Mouse (Mus musculus) neural tube, embryonic 11.5 days (tissue): ENCODE measurements around the gene Nbeal2. TPM values are rescaled to one million over a fixed set of nuclear protein-coding genes. Genes with fewer than 3 reads are reported as not detected.

Source experiments
- ATAC-seq: fragments of 200-750 bp; cut with Nextera tagmentation; 2 replicates; pipeline ENCODE4 v1.8.0; 2017; ENCODE audit warnings: moderate number of reproducible peaks, mild to moderate bottlenecking, moderate TSS enrichment, moderate library complexity; ENCODE audit not compliant: insufficient read depth, low FRiP score, low TSS enrichment
- DNase-seq: peaks from one replicate; pipeline ENCODE4 v3.0.0-alpha.2; 2015; ENCODE audit warnings: low spot score
- H3K27ac ChIP-seq: fragments of 300-500 bp; sonication (generic); 2 replicates; pipeline ENCODE4 v1.5.1; 2014; ENCODE audit warnings: low read depth, mild to moderate bottlenecking, low read length
- H3K27me3 ChIP-seq: fragments of 300-500 bp; sonication (generic); 2 replicates; pipeline ENCODE4 v1.6.1; 2014; ENCODE audit warnings: mild to moderate bottlenecking, low read length, mixed read lengths; ENCODE audit not compliant: control insufficient read depth, insufficient read depth
- H3K36me3 ChIP-seq: fragments of 300-500 bp; sonication (generic); 2 replicates; pipeline ENCODE4 v1.6.1; 2014; ENCODE audit warnings: mild to moderate bottlenecking, low read length, moderate library complexity, mixed read lengths; ENCODE audit not compliant: control insufficient read depth, insufficient read depth
- H3K4me1 ChIP-seq: fragments of 300-500 bp; sonication (generic); 2 replicates; pipeline ENCODE4 v1.6.1; 2014; ENCODE audit warnings: low read length, mixed read lengths; ENCODE audit not compliant: control insufficient read depth, insufficient read depth
- H3K4me2 ChIP-seq: fragments of 300-500 bp; sonication (generic); 2 replicates; pipeline ENCODE4 v1.6.1; 2014; ENCODE audit warnings: low read depth, mild to moderate bottlenecking, moderate library complexity
- H3K4me3 ChIP-seq: fragments of 300-500 bp; sonication (generic); 2 replicates; pipeline ENCODE4 v1.5.1; 2014; ENCODE audit warnings: low read depth, low read length
- H3K9ac ChIP-seq: fragments of 300-500 bp; sonication (generic); 2 replicates; pipeline ENCODE4 v1.6.1; 2014; ENCODE audit warnings: mild to moderate bottlenecking, low read length
- H3K9me3 ChIP-seq: fragments of 300-500 bp; sonication (generic); 2 replicates; pipeline ENCODE4 v1.6.1; 2016; ENCODE audit warnings: low read length; ENCODE audit not compliant: control insufficient read depth
- WGBS: fragments of 180-500 bp; shearing (Covaris S2); extraction: QIAGEN DNeasy Blood & Tissue Kit; methylation state at CpG from one replicate; pipeline ENCODE4 v1.1.7; 2014; 5-methylcytosine and 5-hydroxymethylcytosine counted together
- polyA plus RNA-seq: library from polyadenylated mRNA; unstranded; fragments of >200 nt; fragmentation: Nextera tagmentation; extraction: Ambion mirVana; gene quantifications from 2 replicates; pipeline ENCODE4 v1.2.1, GENCODE M21; 2014

Gene Nbeal2
- polyA plus RNA-seq, 1 experiment from 2014 or later = 1.1 TPM

DNA sequence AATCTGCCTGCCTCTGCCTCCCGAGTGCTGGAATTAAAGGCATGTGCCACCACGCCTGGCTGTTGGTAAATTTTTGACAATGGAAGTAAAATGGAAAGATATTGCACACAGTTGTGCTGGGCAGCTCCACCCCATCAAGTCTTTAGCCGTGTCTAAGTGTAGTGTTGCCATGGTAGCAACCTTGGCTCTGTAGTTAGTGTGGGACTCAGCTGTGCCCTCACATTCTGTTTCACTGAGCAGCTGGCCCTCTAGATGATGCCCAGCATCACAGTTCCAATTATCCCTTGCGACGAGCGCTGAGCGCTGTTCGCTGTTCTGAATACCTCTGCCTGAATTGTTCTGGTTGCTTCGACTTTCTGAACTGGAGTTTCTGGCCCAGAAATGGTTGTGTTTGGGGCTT is 27.9 kb upstream of the Nbeal2 start:
- ATAC-seq (peak; percentile 71), DNase-seq (peak; percentile 39)
- Histone ChIP-seq H3K36me3 (no peaks in the 10 kb centered on the region), H3K27ac (peak overlapping the region; percentile 54), H3K9ac (no peak overlapping the region), H3K4me1 (peaks cover 6% of the 10 kb centered on the region; the same call in 1 of the 2 replicates), H3K4me3 (no peak overlapping the region), H3K4me2 (no peak overlapping the region), H3K27me3 (no peaks in the 10 kb centered on the region), H3K9me3 (no peaks in the 10 kb centered on the region)
- 59% methylated on average over 9 of the region's 9 CpGs for WGBS

DNA sequence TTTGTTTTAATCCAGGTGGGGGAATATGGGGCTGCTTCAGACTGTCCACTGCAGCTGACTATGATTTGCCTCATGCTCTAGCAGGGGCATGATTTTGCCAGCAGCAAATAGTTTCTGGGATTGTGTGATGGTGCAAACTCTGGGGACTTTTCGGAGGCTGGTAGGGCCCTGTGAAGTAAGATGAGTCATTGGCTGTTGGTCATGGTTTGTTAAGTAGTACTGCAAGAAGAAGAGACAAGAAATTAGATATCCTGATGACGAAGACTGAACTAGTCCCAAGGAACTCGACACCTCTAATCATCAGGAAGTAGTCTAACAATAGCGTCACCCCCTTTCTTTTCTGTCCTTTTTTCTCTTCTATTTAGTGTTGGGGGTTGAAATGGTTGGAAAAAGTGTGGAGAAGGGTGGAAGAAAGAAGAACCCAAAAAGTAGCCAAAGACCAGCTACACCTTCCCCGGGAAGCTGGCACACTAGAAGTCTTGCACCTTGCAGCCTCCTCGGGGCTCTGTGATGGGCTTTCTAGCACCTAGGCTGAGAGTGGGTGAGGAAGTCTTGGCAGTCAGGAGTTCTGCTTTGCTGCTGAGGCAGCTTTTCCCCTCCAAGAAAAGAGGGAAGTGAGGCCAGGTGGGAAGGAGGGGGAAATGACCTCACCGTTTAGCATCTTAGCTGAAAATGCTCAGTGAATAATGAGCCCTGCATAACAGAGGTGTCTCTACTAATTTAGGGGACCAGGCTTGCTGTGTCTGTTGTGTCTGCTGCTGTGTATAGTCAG is 27.0 kb upstream of the Nbeal2 start:
- H3K9ac ChIP-seq = no peak overlapping the region
- no peak overlapping the region for H3K4me3 ChIP-seq
- no peak overlapping the region for H3K4me2 ChIP-seq
- no peaks in the 10 kb centered on the region for H3K9me3 ChIP-seq
- 0 out of 2 replicates have a peak overlapping the region, but pooled peaks have one; percentile 10 for H3K27ac ChIP-seq
- ATAC-seq (no peak), DNase-seq (no peak)
- no peaks in the 10 kb centered on the region for H3K36me3 ChIP-seq
- 81% methylated on average over 7 of the region's 7 CpGs for WGBS
- H3K27me3 ChIP-seq = no peaks in the 10 kb centered on the region
- peaks cover 6% of the 10 kb centered on the region; the same call in 1 of the 2 replicates for H3K4me1 ChIP-seq

DNA sequence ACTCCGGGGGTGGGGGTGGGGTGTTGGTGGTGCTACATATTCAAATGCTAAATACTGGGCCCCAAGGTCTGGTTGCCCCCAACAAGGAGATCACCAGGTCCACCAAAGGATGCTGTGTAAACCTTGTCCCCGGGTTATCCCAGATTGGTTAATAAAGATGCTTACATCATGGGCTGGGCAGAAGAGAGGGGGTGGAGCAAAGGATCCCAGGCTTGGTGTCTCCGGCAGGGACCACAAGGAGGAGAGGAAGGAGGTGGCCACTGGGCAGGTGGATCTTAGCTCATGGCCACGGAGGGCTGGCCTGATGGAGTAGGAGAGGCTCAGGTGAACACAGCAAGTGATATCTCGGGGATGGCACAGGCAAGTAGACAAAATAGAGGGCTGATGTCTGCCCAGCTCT is 24.9 kb upstream of the Nbeal2 start:
- no peak overlapping the region for H3K27ac ChIP-seq

DNA sequence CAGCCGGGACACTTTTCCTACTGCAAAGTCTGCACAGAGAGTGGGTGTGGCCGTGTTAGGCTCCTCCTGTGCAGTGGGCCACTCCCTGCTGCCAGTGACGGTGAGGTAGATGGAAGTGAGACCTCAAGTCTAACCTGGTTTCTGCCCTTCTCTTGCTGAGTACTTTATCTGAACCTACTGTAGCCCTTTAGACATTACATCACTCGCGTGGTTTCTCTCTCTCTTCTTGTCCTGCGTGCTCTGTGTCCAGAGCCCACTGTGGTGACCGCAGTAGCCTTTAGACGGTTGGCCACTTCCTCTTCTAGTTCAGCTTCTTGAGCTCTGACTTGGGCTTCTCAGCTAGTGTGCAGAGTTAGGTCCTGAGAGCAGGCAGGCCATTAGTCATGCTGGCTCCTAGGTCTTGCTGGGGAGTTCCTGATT is 22.5 kb upstream of the Nbeal2 start:
- Histone ChIP-seq H3K9ac (no peak overlapping the region), H3K4me2 (no peak overlapping the region), H3K9me3 (no peaks in the 10 kb centered on the region), H3K4me1 (no peaks in the 10 kb centered on the region; the same call in 1 of the 2 replicates), H3K36me3 (no peaks in the 10 kb centered on the region), H3K27ac (no peak overlapping the region), H3K27me3 (no peaks in the 10 kb centered on the region), H3K4me3 (no peak overlapping the region)
- WGBS = 88% methylated on average over 8 of the region's 8 CpGs
- no peak for DNase-seq
- ATAC-seq = no peak

More for the DNA sequence above, 24.9 kb upstream of the Nbeal2 start:
- no peak for DNase-seq
- Histone ChIP-seq H3K9ac (no peak overlapping the region), H3K4me3 (no peak overlapping the region), H3K4me2 (no peak overlapping the region), H3K36me3 (no peaks in the 10 kb centered on the region), H3K27me3 (no peaks in the 10 kb centered on the region), H3K9me3 (no peaks in the 10 kb centered on the region), H3K4me1 (peaks cover 6% of the 10 kb centered on the region; the same call in 1 of the 2 replicates)
- 68% methylated on average over 5 of the region's 5 CpGs for WGBS
- ATAC-seq = no peak

DNA sequence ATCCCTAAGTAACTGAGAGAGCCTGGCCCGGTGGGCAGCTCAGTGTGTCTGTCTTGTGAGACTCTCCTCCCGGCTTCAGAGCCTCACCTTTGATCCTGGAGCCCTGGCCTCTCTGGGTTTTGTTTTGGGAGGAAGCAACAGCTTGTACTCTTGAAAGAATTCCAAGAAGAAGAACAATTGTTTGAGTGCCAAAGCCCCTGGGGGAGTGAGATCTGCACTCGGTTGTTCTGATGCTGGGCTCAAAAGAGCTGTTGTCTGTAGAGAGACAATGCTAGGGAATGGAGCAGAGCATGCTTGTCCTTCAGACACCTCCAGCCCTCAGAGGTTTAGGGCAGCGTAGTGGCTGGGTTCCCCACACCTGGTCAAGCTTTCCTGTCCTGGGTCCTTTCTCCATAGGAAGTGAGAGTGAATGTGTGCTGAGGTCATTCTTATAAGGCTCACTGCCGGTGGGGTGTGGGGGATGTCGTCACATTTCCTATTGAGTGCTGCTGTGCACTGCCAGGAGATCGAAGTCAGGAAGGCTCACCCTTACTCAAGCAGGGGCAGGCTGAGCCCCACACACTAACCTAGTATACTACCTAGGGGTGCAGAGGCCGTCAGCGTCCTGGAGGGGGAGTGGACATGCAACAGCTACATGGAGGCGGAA is 19.3 kb upstream of the Nbeal2 start:
- no peaks in the 10 kb centered on the region for H3K36me3 ChIP-seq
- no peak overlapping the region for H3K4me2 ChIP-seq
- DNase-seq (no peak), ATAC-seq (no peak)
- H3K9me3 ChIP-seq = no peaks in the 10 kb centered on the region
- H3K9ac ChIP-seq = no peak overlapping the region
- H3K4me3 ChIP-seq = no peak overlapping the region
- no peak overlapping the region for H3K27ac ChIP-seq
- H3K27me3 ChIP-seq = no peaks in the 10 kb centered on the region
- 68% methylated on average over 10 of the region's 10 CpGs for WGBS
- H3K4me1 ChIP-seq = no peaks in the 10 kb centered on the region; the same call in 1 of the 2 replicates

DNA sequence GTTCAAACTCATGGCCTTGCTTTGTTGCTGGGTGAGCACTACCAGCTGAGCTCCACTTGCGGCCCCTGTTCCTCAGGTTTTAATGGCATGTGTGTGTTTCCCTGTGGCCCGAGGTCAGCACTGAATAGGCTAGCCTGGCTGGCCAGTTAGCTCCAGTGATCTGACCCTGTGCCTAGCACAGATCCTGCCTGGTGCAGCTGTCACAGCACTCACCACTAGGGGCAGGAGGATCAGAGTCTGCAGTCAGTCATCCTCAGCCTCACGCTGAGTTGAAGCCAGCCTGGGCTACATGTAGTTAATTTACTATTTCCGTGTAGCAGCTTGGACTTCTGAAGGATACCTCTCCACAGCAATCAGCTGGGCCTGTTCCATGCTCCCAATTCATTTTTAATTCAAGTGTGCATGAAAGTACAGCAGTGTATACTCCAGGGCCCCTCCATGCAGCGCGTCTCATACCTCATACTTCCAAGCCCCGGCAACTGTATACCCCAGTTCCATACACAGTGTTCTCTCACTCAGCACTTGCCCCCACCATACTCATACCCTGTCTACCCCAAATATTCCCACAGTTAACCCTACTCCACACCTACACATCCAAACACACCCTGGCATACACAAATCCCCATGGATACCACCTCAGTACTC is 18.6 kb upstream of the Nbeal2 start:
- Histone ChIP-seq H3K9ac (no peak overlapping the region), H3K4me1 (no peaks in the 10 kb centered on the region; the same call in 1 of the 2 replicates), H3K27me3 (no peaks in the 10 kb centered on the region), H3K4me2 (no peak overlapping the region), H3K27ac (no peak overlapping the region), H3K9me3 (no peaks in the 10 kb centered on the region), H3K4me3 (no peak overlapping the region), H3K36me3 (no peaks in the 10 kb centered on the region)
- ATAC-seq (no peak), DNase-seq (no peak)
- WGBS = 59% methylated on average over 7 of the region's 7 CpGs

DNA sequence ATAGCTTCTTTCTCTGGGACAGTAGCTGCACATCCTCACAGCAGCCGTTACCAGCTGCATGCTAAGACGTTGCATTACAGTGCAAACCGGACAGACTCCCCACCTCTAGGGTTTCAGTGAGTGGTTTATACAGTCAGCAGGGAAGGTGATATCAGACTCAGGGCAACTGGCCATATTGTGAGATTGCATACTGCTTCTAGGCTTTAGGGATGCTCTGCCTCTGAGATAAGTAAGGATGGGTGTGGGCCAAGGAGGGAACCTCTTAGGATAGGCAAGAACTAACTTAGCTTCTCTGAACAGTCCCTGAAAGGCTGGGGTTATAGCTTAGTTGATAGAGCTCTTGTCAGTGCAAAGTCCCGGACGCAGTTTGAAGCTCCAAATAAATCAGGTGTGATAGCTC is 15.8 kb upstream of the Nbeal2 start:
- no peak overlapping the region for H3K27ac ChIP-seq
- ATAC-seq (no peak), DNase-seq (no peak)
- 94% methylated on average over 5 of the region's 5 CpGs for WGBS
- H3K36me3 ChIP-seq = no peaks in the 10 kb centered on the region
- H3K4me2 ChIP-seq = no peak overlapping the region
- no peak overlapping the region for H3K9ac ChIP-seq
- no peak overlapping the region for H3K4me3 ChIP-seq
- H3K27me3 ChIP-seq = no peaks in the 10 kb centered on the region
- no peaks in the 10 kb centered on the region for H3K9me3 ChIP-seq
- H3K4me1 ChIP-seq = peaks cover 4% of the 10 kb centered on the region; the same call in 1 of the 2 replicates

DNA sequence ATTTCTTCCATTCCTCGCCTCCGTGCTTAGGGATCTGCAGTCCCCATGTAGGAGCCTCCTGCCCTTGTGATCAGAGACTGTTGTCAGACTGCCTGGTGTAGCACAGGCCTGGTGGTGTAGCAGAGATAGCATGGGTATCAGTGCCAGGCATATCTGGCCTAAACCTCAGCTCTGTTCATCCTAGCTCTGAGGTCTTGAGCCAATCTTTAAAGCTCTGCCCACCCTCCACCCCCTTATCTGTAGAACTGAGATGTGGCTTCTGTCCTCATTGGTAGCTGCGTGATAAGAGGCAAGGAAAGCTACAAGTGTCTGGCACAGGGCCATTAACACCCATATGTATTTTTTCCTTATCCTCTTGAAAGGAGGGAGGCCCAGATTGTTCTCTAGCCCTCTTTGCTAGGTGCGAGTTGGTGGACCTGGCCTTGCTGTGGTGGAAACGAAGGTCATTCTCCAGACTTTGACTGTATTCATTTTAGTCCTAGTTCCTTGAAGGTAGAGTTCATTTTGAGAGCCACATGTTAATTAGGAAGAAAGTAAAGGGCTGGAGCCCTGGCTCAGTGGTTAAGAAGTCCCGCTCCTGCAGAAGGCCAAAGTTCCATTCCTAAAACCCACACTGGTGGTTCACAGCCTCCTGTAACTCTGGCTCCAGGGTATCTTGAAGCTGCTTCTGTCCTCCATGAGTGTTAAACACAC is 14.8 kb upstream of the Nbeal2 start:
- Histone ChIP-seq H3K27me3 (no peaks in the 10 kb centered on the region), H3K36me3 (no peaks in the 10 kb centered on the region), H3K9ac (no peak overlapping the region), H3K27ac (no peak overlapping the region), H3K4me2 (no peak overlapping the region), H3K9me3 (no peaks in the 10 kb centered on the region), H3K4me3 (no peak overlapping the region), H3K4me1 (peaks cover 4% of the 10 kb centered on the region; the same call in 1 of the 2 replicates)
- ATAC-seq = no peak
- no peak for DNase-seq
- WGBS = 93% methylated on average over 6 of the region's 6 CpGs
